Mouse (Mus musculus) liver, postnatal 0 days (tissue): ENCODE measurements around the gene Npas2. TPM values are rescaled to one million over a fixed set of nuclear protein-coding genes. Genes with fewer than 3 reads are reported as not detected.

Experiments used
- ATAC-seq: fragments of 200-750 bp; cut with Nextera tagmentation; 2 replicates; pipeline ENCODE4 v1.8.0; 2017; ENCODE audit warnings: mild to moderate bottlenecking, moderate library complexity
- DNase-seq: peaks from one replicate; pipeline ENCODE4 v3.0.0-alpha.2; 2016
- H3K27ac ChIP-seq: fragments of 300-500 bp; sonication (generic); 2 replicates; pipeline ENCODE4 v1.5.1; 2014; ENCODE audit warnings: antibody characterized with exemption, moderate library complexity, mild to moderate bottlenecking, low read depth
- H3K27me3 ChIP-seq: fragments of 300-500 bp; sonication (generic); 2 replicates; pipeline ENCODE4 v1.6.1; 2014; ENCODE audit warnings: low read length, control low read depth, mixed read lengths; ENCODE audit not compliant: insufficient read depth
- H3K36me3 ChIP-seq: fragments of 300-500 bp; sonication (generic); replicated peaks from 2 replicates; pipeline ENCODE4 v1.6.1; 2014; ENCODE audit warnings: mild to moderate bottlenecking, control low read depth, low read length, moderate library complexity, mixed read lengths; ENCODE audit not compliant: insufficient read depth
- H3K4me1 ChIP-seq: fragments of 300-500 bp; sonication (generic); 2 replicates; pipeline ENCODE4 v1.6.1; 2014; ENCODE audit warnings: antibody characterized with exemption, mild to moderate bottlenecking, control low read depth; ENCODE audit not compliant: insufficient read depth
- H3K4me2 ChIP-seq: fragments of 300-500 bp; sonication (generic); 2 replicates; pipeline ENCODE4 v1.6.1; 2014; ENCODE audit warnings: low read depth, mild to moderate bottlenecking, low read length, moderate library complexity, mixed read lengths
- H3K4me3 ChIP-seq: fragments of 300-500 bp; sonication (generic); 2 replicates; pipeline ENCODE4 v1.5.1; 2014; ENCODE audit warnings: low read depth, low read length
- H3K9ac ChIP-seq: fragments of 300-500 bp; sonication (generic); replicated peaks from 2 replicates; pipeline ENCODE4 v1.6.1; 2014; ENCODE audit warnings: mild to moderate bottlenecking, moderate library complexity
- H3K9me3 ChIP-seq: fragments of 300-500 bp; sonication (generic); 2 replicates; pipeline ENCODE4 v1.6.1; 2016; ENCODE audit warnings: mild to moderate bottlenecking, control low read depth, low read length, mixed read lengths
- CTCF ChIP-seq: sonication (generic); IDR thresholded peaks from 2 replicates; pipeline ENCODE4 v1.5.1; 2016; ENCODE audit warnings: antibody characterized with exemption, low read depth
- EP300 ChIP-seq: IDR thresholded peaks from 2 replicates; pipeline ENCODE4 v1.6.1; 2016; ENCODE audit warnings: antibody characterized with exemption, low read depth, mild to moderate bottlenecking
- WGBS: fragments of 180-500 bp; shearing (Covaris S2); extraction: QIAGEN DNeasy Blood & Tissue Kit; methylation state at CpG from one replicate; pipeline ENCODE4 v1.1.7; 2014; ENCODE audit not compliant: insufficient replicate concordance; 5-methylcytosine and 5-hydroxymethylcytosine counted together
- polyA plus RNA-seq: library from polyadenylated mRNA; unstranded; fragments of >200 nt; fragmentation: Nextera tagmentation; extraction: Ambion mirVana; gene quantifications from 2 replicates; pipeline ENCODE4 v1.2.1, GENCODE M21; 2015

Gene Npas2
- polyA plus RNA-seq, 1 experiment from 2014 or later = 0.15 TPM

DNA sequence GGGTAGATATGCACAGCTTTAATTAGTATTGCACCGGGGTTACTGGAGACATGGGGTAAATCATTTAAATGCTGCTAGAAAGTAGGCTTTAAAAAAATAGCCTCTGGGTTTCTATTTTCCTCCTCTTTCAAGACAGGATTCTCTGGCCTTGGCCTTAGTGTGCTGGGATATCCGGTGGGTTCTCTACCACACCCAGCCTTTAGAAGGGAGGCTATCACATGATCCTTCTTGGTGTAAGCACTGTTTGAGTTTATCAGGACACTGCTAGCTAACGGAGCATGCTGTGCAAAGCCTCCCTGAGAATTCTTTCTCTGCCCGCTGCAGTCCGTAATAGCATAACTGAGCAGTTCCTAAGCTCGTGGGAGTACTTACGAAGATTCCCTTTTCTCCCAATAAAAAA, 155.9 kb downstream of the Npas2 start:
- Histone ChIP-seq H3K9me3 (no peaks in the 10 kb centered on the region), H3K4me1 (no peaks in the 10 kb centered on the region), H3K27me3 (no peaks in the 10 kb centered on the region; the same call in 1 of the 2 replicates), H3K36me3 (0 out of 2 replicates have a peak, but pooled peaks cover 3% of the 10 kb centered on the region), H3K27ac (no peak overlapping the region), H3K4me3 (no peak overlapping the region), H3K9ac (no peak overlapping the region), H3K4me2 (no peak overlapping the region)
- DNase-seq = no peak
- 77% methylated on average over 7 of the region's 7 CpGs for WGBS
- no peak for TF ChIP-seq CTCF
- no peak for TF ChIP-seq EP300
- ATAC-seq = no peak

DNA sequence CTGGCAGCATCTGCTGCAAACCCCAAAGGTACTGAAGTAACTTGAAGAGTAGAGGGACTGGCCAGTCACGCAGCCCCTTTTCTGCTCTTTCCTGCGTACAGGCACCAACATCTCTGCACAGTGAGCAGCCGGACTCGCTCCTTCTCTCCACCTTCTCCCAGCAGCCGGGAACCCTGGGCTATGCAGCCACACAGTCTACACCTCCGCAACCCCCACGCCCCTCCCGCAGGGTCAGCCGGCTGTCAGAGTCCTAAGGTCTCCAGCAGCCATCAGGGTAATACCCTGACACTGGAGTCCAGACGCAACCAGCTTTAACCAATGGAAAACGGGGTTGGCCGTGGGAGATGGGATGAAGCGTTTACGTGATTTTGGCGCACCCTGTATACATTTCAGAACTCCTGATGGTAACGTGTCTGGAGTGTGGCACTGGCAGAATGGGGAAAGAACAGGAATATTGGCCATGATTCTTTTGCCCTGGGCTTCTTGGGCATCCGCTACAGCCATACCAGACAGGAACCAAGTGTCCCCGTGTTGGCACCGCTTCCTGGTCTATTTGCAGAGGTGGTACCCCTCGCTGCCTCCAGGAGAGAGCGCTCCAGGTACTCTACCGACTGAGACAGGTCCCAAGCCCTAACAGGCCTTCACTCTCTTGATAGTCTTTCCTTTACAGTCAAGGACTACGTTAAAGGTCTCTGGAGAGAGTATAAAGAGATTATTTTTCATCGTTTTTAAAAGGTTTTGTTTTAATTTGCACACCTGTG, 168.4 kb downstream of the Npas2 start:
- Histone ChIP-seq H3K27ac (no peak overlapping the region), H3K4me3 (no peak overlapping the region), H3K9me3 (no peaks in the 10 kb centered on the region), H3K36me3 (no peaks in the 10 kb centered on the region), H3K27me3 (no peaks in the 10 kb centered on the region), H3K4me2 (no peak overlapping the region), H3K4me1 (no peaks in the 10 kb centered on the region; the same call in 1 of the 2 replicates), H3K9ac (no peak overlapping the region)
- DNase-seq (no peak), ATAC-seq (no peak)
- TF ChIP-seq EP300 (no peak), CTCF (peak; percentile 19; the same call in 1 of the 2 replicates)
- 46% methylated on average over 24 of the region's 24 CpGs for WGBS

DNA sequence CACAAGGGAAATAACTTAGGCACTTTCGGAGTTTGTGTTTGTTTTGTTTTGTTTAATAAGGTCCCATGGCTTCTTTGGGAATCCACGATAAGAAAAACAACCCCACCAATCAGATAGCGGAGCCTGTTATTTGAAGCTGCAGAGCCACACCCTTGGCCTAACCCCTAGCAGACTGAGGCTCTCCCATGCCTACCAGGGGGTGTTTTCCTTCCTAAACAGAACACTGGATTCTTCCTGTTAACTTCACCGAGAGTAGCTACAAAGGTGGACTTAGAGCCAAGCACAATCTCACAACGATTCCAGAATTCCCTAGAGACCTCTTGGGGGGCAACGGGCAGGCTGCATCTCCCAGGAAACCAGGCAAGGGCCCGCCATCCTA, 169.0 kb downstream of the Npas2 start:
- H3K4me1 ChIP-seq = peaks cover 6% of the 10 kb centered on the region; the same call in 1 of the 2 replicates
- no peak overlapping the region for H3K4me2 ChIP-seq
- 49% methylated on average over 7 of the region's 7 CpGs for WGBS
- no peak for ATAC-seq
- H3K27ac ChIP-seq = no peak overlapping the region
- TF ChIP-seq CTCF (no peak), EP300 (no peak)
- no peak overlapping the region for H3K4me3 ChIP-seq
- DNase-seq = no peak
- H3K27me3 ChIP-seq = no peaks in the 10 kb centered on the region
- H3K9ac ChIP-seq = no peak overlapping the region
- no peaks in the 10 kb centered on the region for H3K9me3 ChIP-seq
- no peaks in the 10 kb centered on the region for H3K36me3 ChIP-seq

DNA sequence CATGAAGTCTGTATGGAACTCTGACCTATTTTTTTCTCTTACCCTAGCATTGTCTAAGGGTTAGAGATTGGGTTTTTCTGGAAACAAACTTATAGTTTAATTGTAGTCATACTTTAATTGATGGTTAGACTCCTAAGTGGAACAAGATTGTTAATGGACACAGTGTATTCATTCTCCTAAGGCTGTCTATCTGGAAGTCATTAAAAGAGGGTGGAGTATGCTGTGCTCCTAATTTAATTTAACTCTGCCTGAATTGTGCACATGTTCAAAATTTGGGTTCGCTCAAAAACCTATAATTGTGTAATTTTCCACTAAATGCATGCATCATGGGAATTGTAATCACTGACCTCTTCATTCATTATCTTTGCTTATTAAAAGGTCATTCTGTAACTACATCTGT, 172.0 kb downstream of the Npas2 start:
- ATAC-seq (no peak), DNase-seq (no peak)
- peaks cover 16% of the 10 kb centered on the region for H3K4me1 ChIP-seq
- 88% methylated on average over 1 of the region's 1 CpGs for WGBS
- no peak overlapping the region for H3K9ac ChIP-seq
- no peaks in the 10 kb centered on the region for H3K9me3 ChIP-seq
- H3K36me3 ChIP-seq = peaks cover 15% of the 10 kb centered on the region
- no peaks in the 10 kb centered on the region for H3K27me3 ChIP-seq
- no peak overlapping the region for H3K4me2 ChIP-seq
- no peak overlapping the region for H3K4me3 ChIP-seq
- TF ChIP-seq CTCF (no peak), EP300 (no peak)
- no peak overlapping the region for H3K27ac ChIP-seq

DNA sequence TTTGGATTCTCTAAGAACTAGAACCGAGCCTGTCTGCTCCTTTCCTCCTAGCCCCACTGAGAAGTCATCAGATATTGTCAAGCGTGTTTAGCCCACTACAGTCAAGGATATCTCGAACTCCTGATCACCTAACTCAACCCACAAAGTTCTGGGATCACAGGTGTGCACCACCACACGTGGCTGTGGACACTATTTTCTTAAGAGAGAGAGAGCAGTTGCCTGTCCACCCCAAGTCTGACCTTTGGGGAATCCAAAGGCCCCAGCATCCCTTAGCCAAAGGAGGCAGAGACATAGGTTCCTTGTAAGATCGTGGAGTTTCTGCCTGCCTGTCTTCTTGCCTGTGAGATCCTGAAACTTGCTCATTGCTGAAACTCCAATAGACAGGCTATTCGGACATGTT, 173.5 kb downstream of the Npas2 start:
- Histone ChIP-seq H3K9ac (peak overlapping the region; percentile 62), H3K36me3 (peaks cover 29% of the 10 kb centered on the region), H3K4me2 (peak overlapping the region; percentile 87), H3K4me1 (peaks cover 16% of the 10 kb centered on the region), H3K9me3 (no peaks in the 10 kb centered on the region), H3K4me3 (peak overlapping the region; percentile 96), H3K27ac (0 out of 2 replicates have a peak overlapping the region, but pooled peaks have one; percentile 11), H3K27me3 (no peaks in the 10 kb centered on the region)
- WGBS = 29% methylated on average over 6 of the region's 6 CpGs
- DNase-seq (no peak), ATAC-seq (no peak)
- TF ChIP-seq EP300 = no peak
- TF ChIP-seq CTCF = no peak

DNA sequence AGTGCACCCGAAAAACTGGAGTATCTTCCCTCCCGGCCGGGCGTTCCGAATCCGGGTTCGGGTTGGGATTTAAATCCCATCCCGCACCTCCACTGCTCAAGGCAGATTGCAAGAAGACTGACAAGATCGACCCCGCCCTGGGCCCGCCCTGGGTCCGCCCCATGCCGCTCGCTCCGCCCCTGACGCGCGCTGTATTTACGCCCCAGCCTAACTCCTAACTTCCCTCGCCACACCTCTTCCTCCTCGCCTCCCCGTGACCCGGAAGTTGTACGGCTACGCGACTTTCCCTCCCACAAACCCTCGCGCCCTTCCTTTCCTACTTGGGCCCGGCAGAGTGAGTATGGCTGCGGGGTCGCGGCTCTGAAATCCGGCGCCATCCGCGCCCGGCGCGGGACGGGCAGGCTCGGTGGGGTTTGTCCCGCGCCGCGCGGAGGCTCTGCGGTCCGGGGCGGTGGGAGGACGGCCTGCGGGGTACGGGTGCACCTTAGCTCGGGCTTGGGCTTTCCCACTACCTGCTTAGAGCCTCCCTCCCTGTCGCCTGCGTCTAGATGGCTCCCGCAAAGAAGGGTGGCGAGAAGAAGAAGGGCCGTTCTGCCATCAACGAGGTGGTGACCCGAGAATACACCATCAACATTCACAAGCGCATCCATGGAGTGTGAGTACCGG, 174.2 kb downstream of the Npas2 start, which contains the start of gene Rpl31:
Gene Rpl31 (plus strand): TSS at position 242 of the 666 bp plus-strand sequence.
- Histone ChIP-seq H3K9ac (peak within 1 kb of the TSS; percentile 99), H3K4me3 (peak within 1 kb of the TSS; percentile 96), H3K9me3 (no peaks in the 10 kb centered on the region), H3K4me1 (peaks cover 16% of the 10 kb centered on the region), H3K4me2 (peak within 1 kb of the TSS; percentile 87), H3K27me3 (no peaks in the 10 kb centered on the region), H3K27ac (peak within 1 kb of the TSS; percentile 92), H3K36me3 (peaks cover 36% of the 10 kb centered on the region)
- WGBS = 2% methylated on average over 57 of the region's 62 CpGs
- ATAC-seq = peak; percentile 98
- TF ChIP-seq EP300 (0 out of 2 replicates have a peak, but pooled peaks have one; percentile 46), CTCF (no peak)
- peak; percentile 98 for DNase-seq
